In genomic region chr16:37893942-37894341, GRCm38 (mm10) we compare ENCODE assay signal across 20 mouse cellular contexts. TPM values are rescaled to one million over a fixed set of nuclear protein-coding genes. Genes with fewer than 3 reads are reported as not detected.
DNase-seq lines count a peak whose midpoint lies in the region; ATAC-seq and TF ChIP-seq lines count a peak whose summit lies in the region.
"Had no signal": no experiment of that assay in that cellular context is flagged by ENCODE, and none has a peak within 500 bp of the region (broad histone marks: within the 10 kb centered on the region; RNA-seq: fewer than 3 reads in every experiment).

No protein-coding gene starts in this region.

- intact Hi-C loops in heart, postnatal 14 days (cut with DNase I) = no loop called here
- intact Hi-C loops in heart, postnatal 10 days (cut with DNase I) = no loop called here
- intact Hi-C loops in left cerebral cortex, postnatal 25 days (cut with DNase I) = no loop called here

- peaks cover 5% of the 10 kb centered on the region; the same call in 1 of the 2 replicates for H3K36me3 ChIP-seq in heart, embryonic 10.5 days
- H3K36me3 ChIP-seq in liver, postnatal 0 days (replicated peaks; ENCODE audit: insufficient read depth, low read length) = no peaks in the 10 kb centered on the region

- TF ChIP-seq CTCF in liver, postnatal 0 days (IDR thresholded peaks at IDR 0.05; ENCODE audit: low read depth) = no peak

- no peak overlapping the region for H3K4me3 ChIP-seq in heart, embryonic 10.5 days
- no peak overlapping the region for H3K4me3 ChIP-seq in liver, postnatal 0 days (ENCODE audit: low read depth, low read length)
- H3K4me3 ChIP-seq: forebrain, embryonic 13.5 days had no signal

- H3K4me2 ChIP-seq in liver, postnatal 0 days (ENCODE audit: low read depth, low read length) = no peak overlapping the region
- H3K4me2 ChIP-seq: forebrain, embryonic 13.5 days had no signal

- H3K27ac ChIP-seq in heart, embryonic 10.5 days = peak overlapping the region; percentile 80
- H3K27ac ChIP-seq in liver, postnatal 0 days (ENCODE audit: low read depth) = no peak overlapping the region; the same call in 1 of the 2 replicates
- H3K27ac ChIP-seq: macrophage had no signal

- WGBS in heart, embryonic 10.5 days = 27% methylated on average over 2 of the region's 2 CpGs
- 53% methylated on average over 2 of the region's 2 CpGs for WGBS in liver, postnatal 0 days (ENCODE audit: insufficient replicate concordance)

- no peaks in the 10 kb centered on the region for H3K9me3 ChIP-seq in heart, embryonic 10.5 days
- no peaks in the 10 kb centered on the region for H3K9me3 ChIP-seq in liver, postnatal 0 days (ENCODE audit: low read length)
- H3K9me3 ChIP-seq: forebrain, embryonic 13.5 days had no signal

- H3K27me3 ChIP-seq in heart, embryonic 10.5 days (ENCODE audit: insufficient read depth, poor library complexity, severe bottlenecking) = no peaks in the 10 kb centered on the region
- no peaks in the 10 kb centered on the region for H3K27me3 ChIP-seq in liver, postnatal 0 days (ENCODE audit: insufficient read depth, low read length)
- H3K27me3 ChIP-seq: forebrain, embryonic 13.5 days had no signal

- no peak for ATAC-seq in liver, postnatal 0 days
- no peak for ATAC-seq in erythroid progenitor cell, adult 5-6 weeks (replicated peaks; ENCODE audit: low FRiP score, poor library complexity, severe bottlenecking)
- ATAC-seq: midbrain, embryonic 16.5 days had no signal

- TF ChIP-seq EP300 in liver, postnatal 0 days (IDR thresholded peaks at IDR 0.05; ENCODE audit: low read depth) = peak; percentile 14; the same call in 1 of the 2 replicates

- DNase-seq in heart, adult 9 months (ENCODE audit: low spot score in 2 of 2) = peak; percentile 20 to 40
- DNase-seq in heart, postnatal 14 days = no peak
- DNase-seq in heart, embryonic 10.5 days (ENCODE audit: low spot score) = peak; percentile 77
- DNase-seq in heart, postnatal 10 days = peak; percentile 54 to 61
- DNase-seq in liver, postnatal 0 days = no peak
- DNase-seq in cerebellum, adult 18-20 months = no peak
- DNase-seq in left cerebral cortex, postnatal 25 days (ENCODE audit: low spot score in 2 of 2) = no peak
- DNase-seq: adrenal gland, postnatal 10 days; B cell, adult 2 months; cerebellum, postnatal 14 days; kidney, adult 18-20 months; right cerebral cortex, postnatal 4 days had no signal

- no peak overlapping the region for H3K9ac ChIP-seq in liver, postnatal 0 days (replicated peaks)
- H3K9ac ChIP-seq: forebrain, embryonic 13.5 days had no signal

- H3K4me1 ChIP-seq in heart, embryonic 10.5 days = peaks cover 40% of the 10 kb centered on the region
- 0 out of 2 replicates have a peak, but pooled peaks cover 3% of the 10 kb centered on the region for H3K4me1 ChIP-seq in liver, postnatal 0 days (ENCODE audit: insufficient read depth)

RNA-seq across cellular contexts. Expression of gene Gpr156, which starts 22.4 kb away (rescaled TPM):
- total RNA-seq in heart, postnatal 14 days (2021) = under 1 TPM in 1 of 2 experiments, not detected in 1; 0.07 TPM
- 0.40 and 0.67 TPM in 2 replicates for polyA plus RNA-seq in heart, embryonic 10.5 days (2016; fragmentation: Nextera tagmentation; extraction: Ambion mirVana)
- total RNA-seq in heart, postnatal 10 days (2021) = under 1 TPM; 0.07 to 0.14 TPM
- 0.02 TPM in 1 of 2 replicates, not detected in the other for polyA plus RNA-seq in liver, postnatal 0 days (2015; fragmentation: Nextera tagmentation; extraction: Ambion mirVana)
- total RNA-seq in erythroid progenitor cell, adult 5-6 weeks (2015; ENCODE audit: low replicate concordance) = not detected in 2 replicates
- not detected in 2 replicates for total RNA-seq in erythroid progenitor cell, adult 5-6 weeks (2017; ENCODE audit: low replicate concordance)
- under 1 TPM; 0.46 to 0.48 TPM for total RNA-seq in left cerebral cortex, postnatal 25 days (2021)
- total RNA-seq: gastrocnemius, adult 18-20 months had no signal
- polyA plus RNA-seq: macrophage had no signal

RNA-seq across cellular contexts. Expression of gene Lrrc58, which starts 25.8 kb away (rescaled TPM):
- total RNA-seq in heart, postnatal 14 days (2021) = 10 to 100 TPM; 85.6 to 85.7 TPM
- 42.8 and 48.3 TPM in 2 replicates for polyA plus RNA-seq in heart, embryonic 10.5 days (2016; fragmentation: Nextera tagmentation; extraction: Ambion mirVana)
- total RNA-seq in heart, postnatal 10 days (2021) = 100 to 1,000 TPM in 1 of 2 experiments, 10 to 100 TPM in 1; 89.1 to 116 TPM
- polyA plus RNA-seq in liver, postnatal 0 days (2015; fragmentation: Nextera tagmentation; extraction: Ambion mirVana) = 10.8 and 11.6 TPM in 2 replicates
- 8.8 and 9.7 TPM in 2 replicates for total RNA-seq in erythroid progenitor cell, adult 5-6 weeks (2015; ENCODE audit: low replicate concordance)
- 3.9 and 4.7 TPM in 2 replicates for total RNA-seq in erythroid progenitor cell, adult 5-6 weeks (2017; ENCODE audit: low replicate concordance)
- 100 to 1,000 TPM; 101 to 106 TPM for total RNA-seq in left cerebral cortex, postnatal 25 days (2021)

RNA-seq across cellular contexts. Expression of gene Gm36028, which starts 33.0 kb away (rescaled TPM):
- total RNA-seq in heart, postnatal 14 days (2021) = under 1 TPM; 0.37 to 0.43 TPM
- polyA plus RNA-seq in heart, embryonic 10.5 days (2016; fragmentation: Nextera tagmentation; extraction: Ambion mirVana) = 0.88 and 1.0 TPM in 2 replicates
- under 1 TPM in 1 of 2 experiments, not detected in 1; 0.45 TPM for total RNA-seq in heart, postnatal 10 days (2021)
- 0.09 TPM in 1 of 2 replicates, not detected in the other for polyA plus RNA-seq in liver, postnatal 0 days (2015; fragmentation: Nextera tagmentation; extraction: Ambion mirVana)
- total RNA-seq in erythroid progenitor cell, adult 5-6 weeks (2015; ENCODE audit: low replicate concordance) = not detected in 2 replicates
- not detected in 2 replicates for total RNA-seq in erythroid progenitor cell, adult 5-6 weeks (2017; ENCODE audit: low replicate concordance)
- total RNA-seq in left cerebral cortex, postnatal 25 days (2021) = not detected
- total RNA-seq: gastrocnemius, adult 18-20 months; left cerebral cortex, adult 18-20 months had no signal
- polyA plus RNA-seq: forebrain, embryonic 13.5 days; large intestine, adult 2 months; macrophage; midbrain, embryonic 16.5 days; neural tube, embryonic 11.5 days had no signal

Comparison
In these comparisons a context has a peak if more than half of its experiments do, and no peak if none do; other contexts are left out.
1. DNase-seq: peak in heart, adult 9 months (2 of 2), heart, embryonic 10.5 days (single experiment) and heart, postnatal 10 days (2 of 2); none in heart, postnatal 14 days (0 of 2), liver, postnatal 0 days (single experiment), cerebellum, adult 18-20 months (0 of 2) and left cerebral cortex, postnatal 25 days (0 of 2).
2. RNA of gene Lrrc58, which starts 25.8 kb away (total RNA-seq): 89.1 to 116 TPM in heart, postnatal 10 days, 101 to 106 TPM in left cerebral cortex, postnatal 25 days and 85.6 to 85.7 TPM in heart, postnatal 14 days; 3.9 to 9.7 TPM in erythroid progenitor cell, adult 5-6 weeks; every median in the first group is over 4 times any median in the second.